20 mouse cellular contexts compared by ENCODE assay signal in the genomic region with DNA sequence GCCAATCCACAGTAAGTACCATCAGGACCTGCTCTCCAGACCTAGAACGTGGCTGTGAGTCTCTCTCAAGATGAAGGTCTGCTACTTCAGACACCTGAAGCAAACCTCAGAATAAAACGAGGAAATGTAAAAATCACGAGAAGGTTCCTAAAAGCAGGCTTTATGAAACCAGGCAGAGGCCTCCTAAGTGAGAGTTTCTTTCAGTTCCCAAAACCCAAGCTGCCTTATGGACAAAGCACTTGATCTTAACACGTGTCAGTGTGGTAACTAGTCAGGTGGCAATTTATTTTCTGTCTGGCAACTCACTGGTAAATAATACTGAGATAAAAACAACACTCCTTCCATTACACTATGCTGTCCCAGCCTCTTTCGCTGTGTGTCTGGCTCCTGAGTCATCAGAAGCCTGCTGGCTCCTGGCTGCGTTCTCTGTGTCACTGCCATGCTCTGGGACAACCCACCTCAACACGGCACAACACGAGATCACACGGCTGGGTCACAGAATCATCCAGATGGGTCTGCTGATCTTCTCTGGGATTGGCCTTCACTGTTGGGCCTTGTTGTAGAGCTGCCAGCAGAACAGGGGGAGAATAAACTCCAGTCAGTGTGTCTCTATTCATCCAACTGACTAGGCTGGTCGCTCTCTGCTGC. TPM values are rescaled to one million over a fixed set of nuclear protein-coding genes. Genes with fewer than 3 reads are reported as not detected.
DNase-seq lines count a peak whose midpoint lies in the region; ATAC-seq lines count a peak whose summit lies in the region.
"Had no signal": no experiment of that assay in that cellular context is flagged by ENCODE, and none has a peak within 500 bp of the region (broad histone marks: within the 10 kb centered on the region; RNA-seq: fewer than 3 reads in every experiment).

No protein-coding gene starts in this region.

- peak; percentile 19; the same call in 1 of the 2 replicates for ATAC-seq in cerebellum, adult (ENCODE audit: insufficient number of reproducible peaks, low FRiP score, low TSS enrichment)
- no peak for ATAC-seq in kidney, embryonic 16.5 days (ENCODE audit: low FRiP score, low TSS enrichment)
- ATAC-seq: forebrain, embryonic 13.5 days; midbrain, embryonic 15.5 days had no signal

- H3K9me3 ChIP-seq in kidney, embryonic 16.5 days (ENCODE audit: low read length) = peaks cover 5% of the 10 kb centered on the region
- H3K9me3 ChIP-seq: forebrain, embryonic 13.5 days; heart, embryonic 15.5 days; limb, embryonic 12.5 days; liver, embryonic 13.5 days; lung, embryonic 15.5 days; midbrain, embryonic 15.5 days had no signal

- H3K4me3 ChIP-seq in macrophage (ENCODE audit: inconsistent target) = no peak overlapping the region
- no peak overlapping the region for H3K4me3 ChIP-seq in kidney, embryonic 16.5 days (ENCODE audit: low read length)
- H3K4me3 ChIP-seq: forebrain, embryonic 13.5 days; heart, adult 2 months; heart, embryonic 15.5 days; limb, embryonic 12.5 days; liver, embryonic 13.5 days; lung, embryonic 15.5 days; megakaryocyte, embryonic 14.5 days; midbrain, embryonic 15.5 days had no signal

- H3K27ac ChIP-seq in macrophage = peak overlapping the region; percentile 35
- H3K27ac ChIP-seq in kidney, embryonic 16.5 days (ENCODE audit: low read length) = no peak overlapping the region
- H3K27ac ChIP-seq: forebrain, embryonic 13.5 days; heart, adult 2 months; heart, embryonic 15.5 days; limb, embryonic 12.5 days; liver, embryonic 13.5 days; lung, embryonic 15.5 days; midbrain, embryonic 15.5 days had no signal

- WGBS in macrophage (ENCODE audit: missing documents) = 63% methylated on average over 10 of the region's 10 CpGs
- WGBS in kidney, embryonic 16.5 days = 86% methylated on average over 10 of the region's 10 CpGs

- no peak overlapping the region for H3K9ac ChIP-seq in kidney, embryonic 16.5 days (replicated peaks; ENCODE audit: low read length)
- H3K9ac ChIP-seq: forebrain, embryonic 13.5 days; heart, embryonic 15.5 days; limb, embryonic 12.5 days; liver, embryonic 13.5 days; lung, embryonic 15.5 days; midbrain, embryonic 15.5 days had no signal

- H3K27me3 ChIP-seq in kidney, embryonic 16.5 days (ENCODE audit: insufficient read depth, low read length) = peaks cover 10% of the 10 kb centered on the region; the same call in 1 of the 2 replicates
- H3K27me3 ChIP-seq: forebrain, embryonic 13.5 days; heart, embryonic 15.5 days; limb, embryonic 12.5 days; liver, embryonic 13.5 days; lung, embryonic 15.5 days; midbrain, embryonic 15.5 days had no signal

- no peak for DNase-seq in cerebellum, postnatal 4 days (ENCODE audit: low spot score in 2 of 2)
- peak; percentile 38 for DNase-seq in layer of hippocampus, adult 9-11 months
- no peak for DNase-seq in layer of hippocampus, adult 9-10 months (ENCODE audit: low spot score)
- no peak for DNase-seq in right cerebral cortex, adult 18-20 months
- no peak for DNase-seq in adrenal gland, adult 18-20 months (ENCODE audit: low spot score in 2 of 2)
- DNase-seq: adrenal gland, postnatal 36 days; heart, adult 2 months; liver, embryonic 13.5 days; spleen, adult 18-20 months; thymus, postnatal 25 days had no signal

- no peak overlapping the region for H3K4me2 ChIP-seq in kidney, embryonic 16.5 days (replicated peaks; ENCODE audit: low read depth, low read length)
- H3K4me2 ChIP-seq: forebrain, embryonic 13.5 days; heart, embryonic 15.5 days; limb, embryonic 12.5 days; liver, embryonic 13.5 days; lung, embryonic 15.5 days; midbrain, embryonic 15.5 days had no signal

- H3K4me1 ChIP-seq in kidney, embryonic 16.5 days (ENCODE audit: insufficient read depth, low read length) = no peaks in the 10 kb centered on the region
- H3K4me1 ChIP-seq: forebrain, embryonic 13.5 days; heart, embryonic 15.5 days; limb, embryonic 12.5 days; liver, embryonic 13.5 days; lung, embryonic 15.5 days; megakaryocyte, embryonic 14.5 days; midbrain, embryonic 15.5 days had no signal

- H3K36me3 ChIP-seq in macrophage (ENCODE audit: inconsistent target) = no peaks in the 10 kb centered on the region
- H3K36me3 ChIP-seq in kidney, embryonic 16.5 days (ENCODE audit: insufficient read depth, low read length) = no peaks in the 10 kb centered on the region
- H3K36me3 ChIP-seq: heart, embryonic 15.5 days; limb, embryonic 12.5 days; liver, embryonic 13.5 days; lung, embryonic 15.5 days; midbrain, embryonic 15.5 days had no signal

- no peaks in the 10 kb centered on the region for H3K79me2 ChIP-seq in macrophage (ENCODE audit: inconsistent target)

RNA-seq across cellular contexts. Expression of a gene that starts 51.0 kb away (rescaled TPM):
- 10 to 100 TPM in 5 of 26 experiments, 1 to 10 TPM in 10, under 1 TPM in 3, not detected in 8; 0.45 to 36.9 (median 4.4) TPM for total RNA-seq in macrophage (2018; cell fraction: chromatin; rRNA removed)
- total RNA-seq in macrophage (2018; cell fraction: cytosol; rRNA removed) = under 1 TPM in 21 of 26 experiments, not detected in 5; 0.03 to 0.71 (median 0.14) TPM
- 10 to 100 TPM in 5 of 26 experiments, 1 to 10 TPM in 11, under 1 TPM in 6, not detected in 4; 0.40 to 17.4 (median 1.8) TPM for total RNA-seq in macrophage (2018; cell fraction: nucleus; rRNA removed)
- 0.10 to 0.22 TPM in 2 of 3 replicates, not detected in the other for polyA plus RNA-seq in macrophage (2018)
- 0.32 and 0.47 TPM in 2 replicates for polyA plus RNA-seq in kidney, embryonic 16.5 days (2015; fragmentation: Nextera tagmentation; extraction: Ambion mirVana)
- total RNA-seq in adrenal gland, adult 18-20 months (2021) = under 1 TPM; 0.80 to 0.93 TPM
- total RNA-seq: hematopoietic stem cell, adult 5-6 weeks had no signal
- polyA plus RNA-seq: liver, embryonic 13.5 days had no signal

RNA-seq across cellular contexts. Expression of a gene that starts 51.1 kb away (rescaled TPM):
- total RNA-seq in macrophage (2018; cell fraction: chromatin; rRNA removed) = 10 to 100 TPM in 1 of 26 experiments, 1 to 10 TPM in 24, under 1 TPM in 1; 0.88 to 12.0 (median 3.0) TPM
- total RNA-seq in macrophage (2018; cell fraction: cytosol; rRNA removed) = 1 to 10 TPM in 3 of 26 experiments, under 1 TPM in 23; 0.37 to 1.7 (median 0.60) TPM
- 10 to 100 TPM in 2 of 26 experiments, 1 to 10 TPM in 24; 1.4 to 15.3 (median 3.5) TPM for total RNA-seq in macrophage (2018; cell fraction: nucleus; rRNA removed)
- polyA plus RNA-seq in macrophage (2018) = 0.30 to 1.0 TPM (median 0.40 TPM) in 3 replicates
- 0.71 and 0.95 TPM in 2 replicates for polyA plus RNA-seq in kidney, embryonic 16.5 days (2015; fragmentation: Nextera tagmentation; extraction: Ambion mirVana)
- total RNA-seq in adrenal gland, adult 18-20 months (2021) = 10 to 100 TPM; 23.4 to 37.3 TPM
